Mouse (Mus musculus) cerebellum, postnatal 14 days (tissue): ENCODE results near the gene Krtap19-4.

Experiments used
- DNase-seq, 2 experiments: peaks; one replicate each; pipeline ENCODE4 v3.0.0; 2021; ENCODE audit warnings: mixed read lengths in 2 of 2

Krtap19-4 gene

GRCm38 (mm10) chr16:88884989-88885388 lies at the start of gene Krtap19-4:
Gene Krtap19-4, minus strand, starts transcription at chr16:88885089.
- DNase-seq = no peak

- no peak for DNase-seq
Observed at GRCm38 (mm10) chr16:88932165-88932564, 47.3 kb upstream of the Krtap19-4 start, which contains the start of gene Krtap19-9b. Gene Krtap19-9b, minus strand, starts transcription at chr16:88932265.

GRCm38 (mm10) chr16:88896357-88896756 lies 11.5 kb upstream of the Krtap19-4 start, which contains the start of gene Krtap19-5:
Gene Krtap19-5, minus strand, starts transcription at chr16:88896457.
- no peak for DNase-seq

GRCm38 (mm10) chr16:88886870-88887269 lies 2.0 kb upstream of the Krtap19-4 start:
- no peak for DNase-seq

DNA sequence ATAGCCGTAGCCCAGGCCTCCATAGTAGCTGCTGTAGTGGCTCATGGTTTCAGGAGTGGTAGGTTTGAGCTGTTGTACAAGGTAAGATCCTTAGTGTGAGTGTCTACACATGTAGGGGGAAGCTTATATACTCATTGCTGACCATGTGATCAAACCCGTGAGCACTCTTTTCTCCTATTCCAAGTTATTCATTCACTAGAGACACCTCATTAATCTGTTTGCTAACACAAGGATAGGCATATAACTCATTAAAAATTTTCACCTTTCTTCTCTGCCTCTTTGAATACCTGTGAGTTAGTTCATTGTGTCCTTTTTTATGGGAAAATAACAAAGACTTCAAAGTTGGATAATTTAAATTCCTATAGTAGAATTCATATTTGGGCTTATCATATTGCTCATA lies 7.0 kb downstream of the Krtap19-4 start, which contains the start of gene Krtap19-3:
Krtap19-3 (minus strand) TSS at position 101 of the 400 bp plus-strand sequence.
- no peak for DNase-seq

DNA sequence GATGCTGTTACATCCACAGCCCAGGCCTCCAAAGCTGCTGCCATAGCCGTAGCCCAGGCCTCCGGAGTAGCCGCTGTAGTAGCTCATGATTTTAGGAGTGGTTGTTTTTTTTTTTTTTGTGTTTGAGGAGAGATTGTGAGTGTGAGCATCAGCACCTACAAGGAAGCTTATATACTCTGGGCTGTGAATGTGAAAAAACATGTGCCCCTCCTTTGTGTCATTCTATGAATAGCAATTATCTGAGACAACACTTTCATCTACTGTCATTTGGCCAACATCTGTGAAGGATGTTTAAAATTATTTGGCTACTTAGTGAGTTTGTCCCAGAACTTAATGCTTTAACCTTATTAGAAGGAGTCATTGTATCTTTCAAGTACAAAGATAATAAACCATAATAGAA lies 10.7 kb downstream of the Krtap19-4 start, which contains the start of gene Krtap19-2:
Krtap19-2 (minus strand) TSS at position 101 of the 400 bp plus-strand sequence.
- DNase-seq = no peak

GRCm38 (mm10) chr16:88869311-88869710 lies 15.6 kb downstream of the Krtap19-4 start, which contains the start of gene Krtap19-1:
Gene Krtap19-1, minus strand, starts transcription at chr16:88869411.
- no peak for DNase-seq

- no peak for DNase-seq
Observed at GRCm38 (mm10) chr16:88864887-88865407, 19.9 kb downstream of the Krtap19-4 start.

DNA sequence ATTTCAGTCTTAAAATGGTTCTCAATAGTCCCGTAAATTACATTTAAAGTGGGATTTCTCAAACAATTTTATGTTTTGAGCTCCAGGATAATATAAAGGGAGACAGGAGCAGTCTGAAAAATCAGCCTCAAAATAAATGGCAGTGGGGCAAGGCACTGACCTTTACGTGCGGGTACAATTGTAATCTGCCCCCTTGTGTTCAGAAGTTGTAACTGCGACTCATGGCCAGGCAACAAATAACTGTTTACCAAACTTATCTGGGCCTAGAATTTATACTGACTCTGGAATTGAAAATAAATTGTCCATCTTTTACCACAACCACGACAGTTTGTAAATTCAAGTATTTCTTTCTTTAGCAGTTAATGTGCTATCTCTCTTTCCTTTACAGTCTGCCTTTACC lies 33.4 kb downstream of the Krtap19-4 start:
- peak; percentile 46 to 49 for DNase-seq

DNA sequence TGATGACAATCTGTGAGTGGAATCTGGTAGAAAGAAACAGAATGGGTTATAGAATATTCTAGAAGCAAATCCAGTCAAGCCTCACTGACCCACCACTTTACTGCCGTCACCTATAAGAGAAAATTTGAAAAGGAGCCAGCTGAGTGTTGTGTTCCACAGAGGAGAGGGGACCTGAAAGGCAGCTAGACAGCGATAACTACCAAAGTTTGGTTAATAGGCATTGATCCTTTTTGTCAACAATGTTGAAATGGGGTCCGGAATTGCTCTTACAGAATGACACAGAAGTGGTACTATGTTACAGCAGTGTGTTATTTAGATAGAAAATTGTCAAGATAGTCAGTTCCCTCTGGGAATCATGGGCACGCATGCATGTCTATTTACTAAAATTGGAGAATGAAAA lies 36.3 kb downstream of the Krtap19-4 start:
- no peak for DNase-seq

GRCm38 (mm10) chr16:88847363-88847762 lies 37.5 kb downstream of the Krtap19-4 start:
- no peak for DNase-seq
